Mouse (Mus musculus): Measurements from ENCODE around the gene Fdxr.

- TF ChIP-seq POLR2A (IDR thresholded peaks at IDR 0.05; ENCODE audit: control insufficient read depth, extremely low read depth, insufficient read depth, low read length, poor library complexity) (no peak), CTCF (IDR thresholded peaks at IDR 0.05; ENCODE audit: borderline replicate concordance, control insufficient read depth, extremely low read depth, insufficient read depth, low read length, poor library complexity) (no peak)
These were observed 1.3 kb upstream of the Fdxr start for GRCm38 (mm10) chr11:115278176-115278575.
